Mouse (Mus musculus) cerebral cortex, adult 2 months (tissue): ENCODE data around the gene Tgfb1i1.

Experiments used
- WGBS: fragments of 180-500 bp; shearing (Covaris S2); methylation state at CpG from one replicate; pipeline ENCODE4 v1.1.7; 2018; 5-methylcytosine and 5-hydroxymethylcytosine counted together

The Tgfb1i1 gene

DNA sequence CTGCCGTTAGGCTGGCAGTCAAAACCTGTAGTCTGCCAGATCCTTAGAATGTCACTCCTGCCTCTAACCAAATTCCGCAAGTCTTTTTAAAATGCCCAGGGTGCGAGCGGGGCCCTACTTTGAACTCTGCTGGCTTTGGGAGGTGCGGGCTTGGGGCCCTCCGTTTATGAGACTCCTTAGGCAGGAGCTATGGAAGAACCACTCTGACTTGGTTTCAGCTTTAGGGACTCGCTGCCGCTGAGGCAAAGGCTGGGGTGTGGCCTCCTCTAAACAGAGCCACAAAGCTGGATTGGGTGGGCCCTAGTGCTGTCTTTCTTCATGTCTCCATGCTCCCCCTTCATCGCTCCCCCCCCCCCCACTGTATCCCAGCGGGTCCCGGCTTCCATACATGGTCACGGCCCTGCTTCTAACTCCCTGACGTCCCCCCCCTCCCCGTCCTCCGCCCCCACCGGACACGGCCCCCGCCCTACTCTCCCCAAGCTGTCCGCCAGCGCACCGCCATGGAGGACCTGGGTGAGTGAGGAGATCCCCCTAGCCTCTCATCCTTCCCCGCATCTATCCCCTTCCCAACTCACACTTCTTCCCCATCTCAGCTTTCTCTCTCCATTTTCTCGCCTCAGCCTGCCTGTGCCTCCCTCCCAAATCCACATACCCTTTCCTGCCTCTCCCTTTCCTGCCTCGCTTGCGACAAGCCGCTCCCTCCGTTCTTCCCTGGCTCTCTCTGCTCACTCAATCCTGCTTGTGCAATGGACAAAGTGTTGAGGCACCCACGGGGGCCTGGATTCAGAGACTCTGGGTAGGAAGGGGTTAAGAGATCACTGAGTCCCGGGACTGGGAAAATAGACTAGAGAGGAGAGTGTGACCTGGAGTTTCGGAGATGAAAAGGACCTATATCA lies at the start of gene Tgfb1i1:
TSS of gene Tgfb1i1 (plus strand) at position 317 of the 896 bp plus-strand sequence.
- 3% methylated on average over 28 of the region's 30 CpGs for WGBS

DNA sequence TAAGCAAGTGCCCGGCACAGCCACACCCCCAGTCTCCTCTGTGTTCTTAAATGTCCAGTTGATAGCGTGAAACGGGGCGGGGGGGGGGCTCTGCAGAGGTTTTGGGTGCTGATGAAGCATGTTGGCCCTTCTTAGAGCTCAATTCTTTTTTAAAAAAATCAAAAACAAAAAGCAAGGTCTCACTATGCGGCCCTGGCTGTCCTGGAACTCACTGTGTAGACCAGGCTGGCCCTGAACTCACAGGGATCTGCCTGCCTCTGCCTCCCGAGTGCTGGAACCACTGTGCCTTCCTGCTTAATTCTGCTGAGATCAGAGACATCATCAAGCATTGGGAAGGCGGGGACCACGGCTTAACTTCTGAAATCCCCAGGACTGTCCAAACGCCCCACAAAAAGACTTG lies 45.0 kb upstream of the Tgfb1i1 start:
- WGBS, result 90% methylated on average over 9 of the region's 9 CpGs

DNA sequence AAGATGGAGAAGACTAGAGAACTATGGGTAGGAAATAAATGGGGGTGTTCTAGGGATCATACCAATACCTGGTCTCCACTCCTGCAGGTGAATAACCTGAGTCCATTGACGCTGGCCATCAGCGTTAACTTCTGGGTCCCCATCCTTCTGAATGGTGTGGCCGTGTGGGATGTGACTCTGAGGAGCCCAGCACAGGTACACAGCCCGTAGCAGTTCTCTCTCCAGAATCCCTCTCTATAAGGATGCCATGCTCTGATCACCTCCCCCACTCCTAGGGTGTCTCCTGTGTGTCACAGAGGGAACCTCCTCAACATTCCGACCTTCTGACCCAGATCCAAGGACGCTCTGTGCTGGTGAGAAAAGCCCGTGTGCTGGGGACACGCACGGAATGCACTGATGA lies 43.5 kb upstream of the Tgfb1i1 start:
- WGBS, result 88% methylated on average over 9 of the region's 9 CpGs

DNA sequence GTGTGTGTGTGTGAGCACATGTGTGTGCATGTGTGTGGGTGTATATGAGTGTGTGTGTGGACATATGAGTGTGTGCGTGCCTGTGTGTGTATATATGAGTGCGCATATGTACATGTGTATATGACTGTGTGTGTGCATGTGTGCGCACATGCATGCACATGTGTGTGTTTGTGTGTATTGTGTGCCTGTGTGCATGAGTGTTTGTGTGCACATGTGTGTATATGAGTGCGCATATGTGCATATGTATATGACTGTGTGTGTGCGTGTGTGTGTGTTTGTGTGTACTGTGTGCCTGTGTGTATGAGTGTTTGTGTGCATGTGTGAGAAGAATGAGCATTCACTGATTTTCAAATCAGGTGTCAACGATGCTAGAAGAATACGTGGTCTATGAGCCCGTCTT lies 42.4 kb upstream of the Tgfb1i1 start:
- WGBS, result 86% methylated on average over 8 of the region's 8 CpGs

DNA sequence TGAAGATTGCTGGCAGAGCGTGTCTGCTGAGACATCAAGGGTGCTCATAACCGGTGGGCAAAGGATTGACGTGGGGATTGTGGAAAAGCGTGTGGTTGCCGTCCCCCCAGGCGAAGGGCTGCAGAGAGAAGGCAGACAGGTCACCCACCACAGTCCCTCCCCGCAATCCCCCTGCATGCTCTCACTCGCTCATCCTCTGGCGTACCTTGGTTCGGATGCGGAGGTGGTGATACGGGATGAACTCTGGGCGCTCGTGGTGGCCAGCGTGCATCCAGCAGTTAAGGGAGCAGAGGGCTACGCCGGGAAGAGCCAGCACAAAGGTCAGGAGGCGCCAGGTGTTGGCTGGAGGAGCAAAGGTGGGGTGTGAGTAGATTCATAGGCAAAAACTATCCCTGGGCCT lies 40.9 kb upstream of the Tgfb1i1 start:
- 89% methylated on average over 18 of the region's 18 CpGs for whole genome bisulfite sequencing

DNA sequence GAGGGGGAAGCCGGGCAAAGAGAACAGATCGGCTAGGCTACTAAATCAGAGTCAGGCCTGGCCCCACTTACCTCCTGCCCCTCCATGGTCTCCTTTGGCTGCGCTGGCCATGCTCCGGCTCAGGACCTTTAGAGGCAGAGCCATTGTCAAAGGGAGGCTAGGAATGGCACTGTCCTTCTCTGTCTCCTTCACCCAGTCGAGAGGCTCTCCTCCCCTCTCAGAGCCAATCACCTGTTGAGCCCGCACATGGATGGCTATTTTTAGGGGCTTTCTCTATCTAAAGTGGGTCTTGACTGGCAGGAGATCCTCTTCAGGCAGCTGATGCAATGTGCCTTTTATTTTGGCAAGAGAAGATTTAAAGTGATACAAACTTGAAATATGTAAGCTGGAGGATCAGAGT lies 40.5 kb upstream of the Tgfb1i1 start, which contains the start of gene Cox6a2:
TSS of gene Cox6a2 (minus strand) at position 236 of the 400 bp plus-strand sequence.
- WGBS, result 78% methylated on average over 6 of the region's 6 CpGs

DNA sequence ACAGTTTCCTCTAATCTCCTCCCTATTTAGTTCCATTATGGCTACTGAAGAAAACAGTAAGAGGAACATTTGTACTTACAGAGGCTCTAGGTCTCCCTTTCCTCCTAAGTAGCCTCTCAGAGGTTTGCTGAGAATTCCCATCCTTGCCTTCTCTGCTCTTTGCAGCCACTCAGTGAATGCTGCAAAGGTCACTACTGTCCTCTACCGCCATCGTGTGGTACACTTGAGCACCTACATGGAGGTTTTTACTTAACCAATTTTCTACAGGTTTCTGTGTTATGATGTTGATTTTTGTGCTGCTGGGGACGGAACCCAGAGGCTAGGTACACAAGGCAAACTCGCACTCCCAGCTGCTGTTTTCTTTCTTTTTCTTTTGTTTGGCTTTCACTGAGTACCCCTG lies 38.4 kb upstream of the Tgfb1i1 start:
- WGBS, result 2% methylated on average over 4 of the region's 4 CpGs

DNA sequence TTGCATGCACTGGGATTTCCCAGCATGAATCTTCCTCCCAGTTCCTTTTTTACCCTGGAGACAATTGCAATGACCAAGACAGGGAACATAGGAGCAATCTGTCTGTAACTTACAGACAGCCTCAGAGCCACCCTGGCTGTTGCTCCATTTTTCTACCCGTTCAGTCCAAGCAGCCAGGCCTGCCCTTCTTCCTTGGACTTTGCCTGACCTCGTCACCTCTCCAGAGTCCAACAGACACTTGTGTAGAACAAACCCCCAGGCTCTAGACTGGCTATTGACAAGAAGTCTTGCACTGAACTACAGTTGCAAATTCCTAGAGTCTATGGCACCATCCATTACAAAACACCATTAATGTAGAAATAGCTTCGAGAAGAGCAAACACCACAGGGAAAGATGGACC lies 36.8 kb upstream of the Tgfb1i1 start:
- WGBS, result 80% methylated on average over 3 of the region's 3 CpGs

DNA sequence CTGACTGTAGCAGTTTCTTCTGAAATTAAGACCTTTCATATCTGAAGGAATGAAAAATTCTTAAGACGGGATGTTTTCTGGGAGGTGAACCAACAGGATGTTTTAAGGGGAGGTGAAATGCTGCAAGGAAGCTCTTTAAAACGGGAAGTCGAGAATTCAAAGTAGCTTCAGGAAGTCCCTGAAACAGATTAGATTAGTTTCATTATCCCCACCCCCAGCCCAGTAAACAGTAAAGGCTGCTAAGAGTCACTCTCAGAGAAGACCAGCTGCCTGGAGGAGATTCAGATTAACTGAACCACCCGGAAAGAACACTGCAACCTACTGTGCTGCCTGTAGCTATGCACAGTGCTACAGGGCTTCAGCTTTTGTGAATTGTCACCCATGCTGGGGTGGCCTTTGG lies 26.7 kb upstream of the Tgfb1i1 start:
- WGBS, result 80% methylated on average over 4 of the region's 4 CpGs

DNA sequence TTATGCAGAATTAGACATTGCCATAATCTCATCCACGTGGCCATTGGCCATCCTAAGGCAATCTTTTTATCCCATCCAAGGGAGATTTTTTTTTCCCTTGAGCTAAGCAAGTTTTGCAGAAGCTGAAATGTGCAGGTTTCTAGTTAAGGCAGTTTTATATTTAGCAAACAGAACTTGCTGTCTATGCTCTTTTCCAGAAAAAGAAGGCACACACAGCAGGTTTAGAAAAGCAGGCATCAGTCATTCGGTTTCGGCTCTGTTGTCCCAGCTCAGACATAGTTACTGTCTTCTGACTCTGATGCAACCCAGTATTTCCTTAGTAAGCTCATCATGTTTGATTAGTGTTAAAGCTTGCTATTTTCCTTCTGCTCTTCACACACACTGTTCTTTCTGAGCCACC lies 25.7 kb upstream of the Tgfb1i1 start:
- 36% methylated on average over 3 of the region's 3 CpGs for WGBS

DNA sequence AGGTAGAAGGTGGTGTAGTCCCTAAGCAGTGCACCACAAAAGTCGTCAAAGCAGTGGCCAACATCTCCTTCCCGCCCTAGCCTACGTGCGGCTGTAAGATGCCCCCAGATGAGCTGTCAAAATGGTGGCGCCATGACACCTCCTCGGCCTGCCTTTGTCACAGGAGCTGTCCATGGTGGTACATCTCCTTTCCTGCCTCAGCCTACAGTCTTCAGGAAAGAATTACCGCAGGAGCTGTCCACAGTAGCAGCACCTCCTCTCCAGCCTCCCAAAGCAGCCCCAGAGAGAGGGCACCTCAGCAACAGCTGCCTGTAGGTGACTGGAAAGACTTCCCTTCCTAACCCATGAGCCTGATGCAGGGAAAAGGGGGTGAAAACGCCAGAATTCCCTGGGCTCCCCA lies 14.9 kb upstream of the Tgfb1i1 start:
- 67% methylated on average over 8 of the region's 8 CpGs for WGBS

DNA sequence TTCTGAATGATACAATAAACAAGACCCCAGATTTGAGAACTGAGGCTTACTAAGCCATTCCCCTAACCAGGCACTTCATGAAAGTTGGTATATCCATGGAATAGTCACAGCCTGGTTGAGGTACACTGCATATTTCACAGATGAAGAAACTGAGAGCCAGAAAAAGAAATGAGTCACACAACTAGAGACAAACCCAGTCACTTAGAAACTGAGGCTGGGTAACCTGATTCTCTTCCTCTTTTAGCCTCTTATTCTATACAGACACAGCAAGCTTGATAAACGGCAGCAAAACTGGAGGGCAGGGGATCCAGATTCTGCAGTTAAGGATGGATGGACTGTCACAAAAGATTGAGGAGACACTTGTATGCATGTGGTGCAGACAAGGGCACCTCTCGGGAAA lies 11.8 kb upstream of the Tgfb1i1 start:
- WGBS, result 80% methylated on average over 2 of the region's 2 CpGs

DNA sequence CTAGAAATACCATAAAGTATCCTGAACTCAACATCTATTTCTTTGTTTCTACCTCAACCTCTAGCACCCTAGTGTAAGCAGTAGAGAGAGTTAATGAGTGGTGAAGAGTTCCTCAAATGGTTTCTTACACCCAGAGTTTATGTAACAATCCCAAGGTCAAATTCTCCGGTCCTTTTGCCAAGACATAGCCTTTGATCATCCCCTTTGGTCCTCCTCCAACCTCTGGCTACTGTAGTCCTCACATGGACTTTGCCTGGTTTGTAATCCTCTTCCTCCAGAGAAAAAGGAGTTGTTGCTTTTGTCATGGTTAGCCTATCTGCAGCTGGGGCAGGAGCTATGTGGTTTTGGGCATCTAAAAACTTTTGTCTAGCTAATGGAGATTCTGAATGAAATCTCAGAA lies 11.1 kb upstream of the Tgfb1i1 start:
- WGBS, result 81% methylated on average over 1 of the region's 1 CpGs

DNA sequence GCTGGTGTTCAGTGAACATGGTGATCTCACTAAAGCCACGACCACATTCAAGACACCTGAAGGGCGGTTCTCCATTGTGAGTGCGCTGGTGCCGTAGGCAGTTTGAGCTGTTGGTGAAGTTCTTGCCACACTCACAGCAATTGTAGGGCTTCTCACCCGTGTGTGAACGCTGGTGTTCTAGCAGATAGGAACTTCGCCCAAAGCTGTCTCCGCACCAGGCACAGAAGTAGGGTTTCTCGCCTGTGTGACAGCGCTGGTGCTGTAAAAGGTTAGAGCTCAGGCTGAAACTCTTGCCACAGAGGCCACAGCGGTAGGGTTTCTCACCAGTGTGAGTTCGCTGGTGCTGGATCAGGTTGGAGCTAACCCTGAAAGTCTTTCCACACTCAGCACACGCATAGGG lies 10.2 kb upstream of the Tgfb1i1 start:
- WGBS, result 94% methylated on average over 13 of the region's 13 CpGs

DNA sequence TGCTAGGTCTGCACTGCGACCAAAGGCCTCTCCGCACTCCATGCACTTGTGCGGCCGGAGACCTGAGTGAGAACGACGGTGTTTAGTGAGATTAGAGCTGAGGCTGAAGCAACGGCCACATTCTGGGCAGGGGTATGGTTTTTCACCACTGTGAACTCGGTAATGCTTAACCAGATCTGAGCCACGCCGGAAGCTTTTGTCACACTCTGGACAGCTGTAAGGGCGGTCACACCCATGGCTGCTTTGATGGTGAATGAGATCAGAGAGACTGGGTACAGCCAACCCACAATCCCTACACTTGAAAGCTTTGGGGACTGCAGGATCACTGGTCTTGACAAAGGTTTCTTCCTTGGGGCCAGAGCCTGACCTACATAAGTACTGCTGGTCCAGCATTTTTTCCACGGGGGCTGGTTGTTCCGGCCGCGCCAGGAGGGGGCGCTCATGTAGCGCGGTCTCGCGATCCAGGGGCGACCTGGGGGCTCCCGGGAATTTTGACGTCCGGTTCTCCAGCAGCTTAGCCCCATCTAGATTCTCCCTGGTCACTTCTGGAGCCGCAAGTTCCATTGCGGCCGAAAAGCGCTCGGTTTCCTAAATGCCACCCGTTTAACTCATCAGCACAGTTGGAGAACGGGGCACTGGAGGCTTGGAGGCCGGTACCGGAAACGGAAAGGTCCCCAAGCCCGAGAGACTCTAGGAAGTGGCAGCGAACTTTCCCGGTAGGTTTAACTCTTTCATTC lies 9.6 kb upstream of the Tgfb1i1 start, which contains the start of gene Armc5:
TSS of gene Armc5 (plus strand) at position 487 of the 737 bp plus-strand sequence.
- 23% methylated on average over 37 of the region's 37 CpGs for WGBS

DNA sequence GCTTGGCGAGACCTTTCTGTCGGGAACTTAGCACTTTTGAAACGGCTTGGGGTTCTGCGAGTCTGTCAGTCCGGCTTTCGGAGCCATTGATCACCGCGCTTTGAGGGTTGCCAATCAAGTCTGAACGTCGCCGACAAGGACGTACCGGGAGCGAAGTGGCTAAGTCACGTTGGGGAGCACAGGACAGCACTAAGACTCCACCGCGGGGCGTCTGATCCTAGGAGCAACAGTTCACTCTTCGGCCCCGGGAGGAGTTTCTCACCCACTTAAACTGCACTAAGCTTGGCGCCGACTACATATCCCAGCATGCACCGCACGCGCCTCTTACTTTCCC lies 9.1 kb upstream of the Tgfb1i1 start:
- under 1% methylated on average over 25 of the region's 25 CpGs for WGBS

DNA sequence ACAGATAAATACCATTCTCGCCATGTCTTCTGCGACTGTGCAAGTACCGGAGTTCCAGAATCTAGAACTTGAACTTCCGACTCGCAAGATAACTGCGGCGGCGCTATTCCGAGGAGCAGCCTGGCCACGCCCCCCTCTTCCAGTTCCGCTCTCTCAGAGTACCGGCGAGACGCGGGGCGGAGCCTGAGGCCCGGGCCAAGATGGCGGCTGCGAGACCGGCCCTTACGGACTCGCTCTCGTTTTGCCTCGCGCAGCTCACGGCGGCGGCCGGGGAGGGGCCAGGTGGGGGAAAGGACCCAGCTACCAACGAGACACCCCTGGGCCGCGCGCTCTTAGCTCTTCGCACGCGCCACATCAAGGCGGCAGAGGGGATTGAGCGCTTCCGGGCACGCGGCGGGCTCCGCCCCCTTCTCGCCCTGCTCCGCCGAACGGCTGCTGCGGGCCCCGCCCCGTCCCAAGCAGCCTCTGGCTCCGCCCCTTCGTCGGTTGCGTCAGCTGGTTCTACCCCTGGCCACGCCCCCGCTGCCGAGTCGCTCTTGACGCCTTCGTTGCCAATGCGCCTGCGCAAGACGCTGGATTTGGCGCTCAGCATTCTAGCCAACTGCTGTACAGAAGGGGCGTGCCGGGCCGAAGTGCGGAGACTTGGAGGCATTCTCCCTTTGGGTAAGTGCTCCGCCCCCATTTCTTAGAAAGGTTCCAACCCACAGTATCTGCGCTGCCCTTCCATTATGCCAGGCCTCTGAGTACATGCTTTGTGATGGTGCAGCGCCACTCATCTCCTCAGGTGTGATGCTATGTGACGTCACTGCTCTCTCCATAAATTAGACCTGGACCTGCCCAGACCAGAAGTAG lies 8.5 kb upstream of the Tgfb1i1 start, which contains the start of gene 9130023H24Rik:
TSS of gene 9130023H24Rik (minus strand) at position 105 of the 852 bp plus-strand sequence.
- under 1% methylated on average over 72 of the region's 72 CpGs for WGBS

DNA sequence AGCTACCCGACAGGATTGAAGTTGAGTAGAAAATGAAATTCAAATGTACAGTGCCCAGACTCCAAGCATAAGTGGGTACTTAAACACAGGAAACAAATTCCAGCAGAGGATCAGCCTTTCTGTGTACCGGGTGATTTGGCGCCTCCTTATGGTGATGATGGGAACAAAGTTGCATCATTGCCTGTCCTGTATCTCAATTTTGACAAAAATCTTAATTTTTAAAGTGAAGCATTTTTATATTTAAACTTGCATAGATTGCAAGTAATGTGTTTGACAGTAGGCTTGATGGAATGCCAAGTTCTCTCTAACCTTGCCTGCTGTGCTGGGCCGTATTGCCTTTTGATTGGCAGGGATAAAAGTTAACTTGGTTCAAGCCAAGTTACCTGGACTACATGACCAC lies 7.6 kb upstream of the Tgfb1i1 start:
- WGBS, result 15% methylated on average over 4 of the region's 4 CpGs

DNA sequence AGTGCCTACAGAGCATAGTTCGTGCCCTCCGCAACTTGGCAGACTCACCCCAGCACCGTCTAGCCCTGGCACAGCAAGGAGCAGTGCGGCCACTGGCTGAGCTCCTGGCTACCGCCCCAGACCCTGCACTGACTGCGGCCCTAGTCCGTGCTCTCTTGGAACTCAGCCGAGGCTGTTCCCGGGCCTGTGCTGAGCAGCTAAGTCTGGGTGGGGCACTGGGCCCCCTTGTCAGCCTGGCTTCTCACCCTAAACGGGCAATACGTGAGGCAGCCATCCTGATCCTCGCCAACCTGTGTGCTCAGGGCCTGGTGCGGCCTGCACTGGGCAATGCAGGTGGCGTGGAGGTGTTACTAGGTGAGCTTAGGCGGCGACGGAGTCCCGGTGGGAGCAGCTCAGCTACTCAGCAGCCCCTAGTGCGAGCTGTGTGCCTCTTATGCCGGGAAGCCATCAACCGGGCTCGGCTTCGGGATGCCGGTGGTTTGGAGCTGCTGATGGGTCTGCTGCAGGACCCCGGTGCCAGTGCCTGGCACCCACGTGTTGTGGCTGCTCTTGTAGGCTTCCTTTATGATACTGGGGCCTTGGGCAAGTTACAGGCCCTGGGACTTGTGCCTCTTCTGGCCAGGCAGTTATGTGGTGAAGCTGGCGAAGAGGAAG lies 6.4 kb upstream of the Tgfb1i1 start:
- WGBS, result 84% methylated on average over 27 of the region's 27 CpGs

DNA sequence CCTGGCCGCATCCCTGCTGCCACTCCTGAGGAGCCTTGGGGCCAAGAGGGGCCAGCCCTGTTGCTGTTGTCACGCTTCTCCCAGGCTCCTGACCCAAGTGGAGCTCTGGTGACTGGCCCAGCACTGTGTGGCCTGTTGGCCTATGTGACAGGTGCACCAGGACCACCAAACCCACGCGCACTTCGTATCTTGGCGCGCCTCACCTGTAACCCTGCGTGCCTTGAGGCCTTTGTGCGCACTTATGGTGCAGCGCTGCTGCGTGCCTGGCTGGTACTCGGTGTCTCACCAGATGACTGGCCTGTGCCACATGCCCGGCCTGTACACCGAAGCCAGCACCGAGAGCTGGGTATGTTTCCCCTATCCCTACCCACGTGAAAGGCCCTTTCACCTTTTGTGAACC lies 4.3 kb upstream of the Tgfb1i1 start:
- 97% methylated on average over 16 of the region's 16 CpGs for WGBS

DNA sequence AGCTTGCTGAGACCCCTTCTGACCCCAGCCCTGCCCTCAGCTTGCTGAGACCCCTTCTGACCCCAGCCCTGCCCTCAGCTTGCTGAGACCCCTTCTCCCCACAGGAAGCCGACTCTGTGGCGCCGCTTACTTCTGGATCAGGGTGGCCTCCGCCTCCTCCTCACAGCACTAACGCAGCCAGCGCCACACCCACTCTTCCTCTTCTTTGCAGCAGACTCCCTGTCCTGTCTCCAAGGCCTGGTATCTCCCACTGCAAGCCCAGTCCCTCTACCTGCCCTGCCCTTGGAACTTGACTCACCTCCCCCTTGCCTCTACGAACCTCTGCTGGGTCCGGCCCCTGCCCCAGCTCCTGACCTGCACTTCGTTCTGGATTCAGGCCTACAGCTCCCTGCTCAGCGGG lies 2.7 kb upstream of the Tgfb1i1 start:
- WGBS, result 59% methylated on average over 10 of the region's 10 CpGs
